Mouse (Mus musculus) mammary gland, adult 2 months (tissue): ENCODE measurements around the gene Abce1. TPM values are rescaled to one million over a fixed set of nuclear protein-coding genes. Genes with fewer than 3 reads are reported as not detected.

ENCODE experiments used
- polyA plus RNA-seq: library from polyadenylated mRNA; depleted of rRNA; stranded (reverse); fragments of >200 nt; gene quantifications from 2 replicates; pipeline ENCODE4 v1.2.3, GENCODE M21; 2012; ENCODE audit warnings: low replicate concordance; rRNA removed

Gene Abce1
- 7.4 and 21.3 TPM in 2 replicates for polyA plus RNA-seq

DNA sequence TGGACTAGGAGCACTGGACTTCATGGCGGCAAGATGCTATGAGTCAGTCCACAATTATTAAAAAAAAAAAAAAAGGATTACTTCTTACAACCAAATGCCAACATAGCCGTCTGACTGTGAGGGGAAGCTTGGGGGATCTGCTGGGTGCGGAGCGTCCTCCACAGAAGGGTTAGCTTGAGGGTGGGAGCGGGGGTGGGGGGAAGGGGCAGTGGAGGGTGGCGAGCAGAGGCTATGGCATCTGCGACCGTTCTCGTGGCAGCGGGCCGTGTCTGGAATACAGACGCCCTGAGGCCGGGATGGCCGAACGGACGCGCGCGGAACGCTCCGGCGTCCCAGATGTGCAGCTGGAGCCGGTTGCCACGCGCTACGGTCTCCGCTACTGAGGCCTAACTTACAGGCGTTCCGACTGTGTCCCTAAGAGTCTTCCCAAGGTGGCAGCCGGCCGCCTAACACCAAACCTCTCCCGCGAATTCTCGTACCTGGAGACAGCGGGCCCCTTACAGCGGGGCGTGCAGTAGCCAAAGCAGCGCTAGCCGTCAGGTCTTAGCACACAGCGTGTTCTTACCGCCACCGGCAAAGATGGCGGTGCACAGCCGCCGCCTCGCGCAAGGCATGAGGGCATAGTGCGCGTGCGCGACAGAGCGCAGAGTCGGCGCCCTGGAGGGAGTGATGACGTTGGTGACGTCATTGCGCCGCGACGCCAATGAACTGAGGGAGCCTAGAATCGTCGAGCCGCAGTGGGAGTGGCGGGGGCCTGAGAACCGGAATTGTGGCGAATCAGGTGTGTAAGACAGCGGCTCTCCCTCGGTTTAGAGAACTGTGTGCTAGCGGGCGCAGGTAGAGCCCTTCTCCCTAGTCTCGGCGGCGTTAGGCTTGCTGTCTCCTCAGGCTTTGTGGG is at the start of gene Abce1, which contains the start of gene Anapc10:
TSS of gene Abce1 (minus strand) at position 677 of the 898 bp plus-strand sequence.
TSS of gene Anapc10 (plus strand) at position 757 of the 898 bp plus-strand sequence.

DNA sequence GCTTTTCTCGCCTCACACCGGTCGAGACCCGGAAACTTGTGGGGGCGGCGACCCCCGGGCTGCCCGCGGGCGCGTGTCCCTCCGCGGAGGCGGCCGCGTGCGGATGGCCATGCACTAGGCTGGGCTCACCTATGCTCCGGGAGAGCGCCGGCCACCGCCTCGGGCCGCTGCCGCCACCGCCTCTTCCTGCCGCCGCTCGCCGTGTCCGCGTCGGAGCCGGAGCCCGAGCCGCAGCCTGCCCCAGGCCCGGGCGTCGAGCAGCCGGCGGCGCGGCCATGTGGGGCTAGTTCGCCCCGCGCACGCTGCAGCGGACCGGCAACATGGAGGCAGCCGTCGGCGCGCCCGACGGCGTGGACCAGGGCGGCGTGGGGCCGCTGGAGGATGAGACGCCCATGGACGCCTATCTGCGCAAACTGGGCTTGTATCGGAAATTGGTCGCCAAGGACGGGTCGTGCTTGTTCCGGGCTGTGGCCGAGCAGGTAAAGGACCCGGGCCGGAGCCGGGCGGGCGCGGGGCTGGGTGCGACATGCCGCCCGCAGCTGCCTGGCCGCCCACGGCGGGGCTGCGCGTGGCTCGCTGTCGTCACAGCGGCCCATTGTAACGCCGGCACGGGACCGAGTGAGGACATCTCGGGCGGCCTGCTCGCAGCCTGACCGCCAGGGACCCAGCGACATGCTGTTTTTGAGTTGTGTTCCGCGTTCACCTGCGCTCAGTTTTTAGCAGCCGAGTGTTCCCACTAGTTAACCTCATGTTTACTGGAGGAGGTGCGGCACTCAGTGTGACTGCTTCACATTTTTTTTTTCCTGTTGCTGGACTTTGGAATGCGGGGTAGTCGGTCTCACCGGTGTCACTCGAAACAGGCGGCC is 71.7 kb downstream of the Abce1 start, which contains the start of gene Otud4:
TSS of gene Otud4 (plus strand) at position 33 of the 866 bp plus-strand sequence.

Other genes starting within 250 kb of the Abce1 start
- gene Otud4, start 72.1 kb downstream of the Abce1 start, polyA plus RNA-seq = 23.8 and 40.5 TPM in 2 replicates
- gene Anapc10, start 80 bp upstream of the Abce1 start, polyA plus RNA-seq = 0.39 and 1.7 TPM in 2 replicates